Mouse (Mus musculus): ENCODE measurements around the gene Olfr360. TPM values are rescaled to one million over a fixed set of nuclear protein-coding genes. Genes with fewer than 3 reads are reported as not detected.
"Not testable (repeated sequence)": the region's sequence is repeated elsewhere in the genome, so short reads cannot be mapped to it uniquely, and the experiment has no call there.

Gene Olfr360
- not detected in 2 replicates for polyA plus RNA-seq (2012; rRNA removed)

DNA sequence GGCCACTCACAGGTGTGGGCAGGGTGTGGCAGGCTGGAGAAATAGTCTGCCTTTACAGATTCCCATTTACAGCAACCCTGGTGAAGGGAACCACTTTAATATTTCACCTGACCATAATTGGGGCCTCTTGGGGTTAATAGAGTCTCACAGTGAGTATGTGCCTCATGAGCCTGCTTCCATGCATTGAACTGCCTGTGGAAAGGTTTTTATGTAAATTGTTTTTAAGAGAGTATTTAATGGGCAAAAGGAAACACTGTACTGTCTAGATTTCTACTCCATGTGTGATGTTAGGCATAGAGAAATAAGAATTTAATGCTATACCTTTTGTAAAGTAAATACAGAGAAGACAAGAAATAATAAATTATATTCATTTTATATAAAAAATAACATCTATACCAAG, at the start of gene Olfr360:
Gene Olfr360, plus strand, starts transcription at position 301 of the 400 bp plus-strand sequence.
- DNase-seq (ENCODE audit: low read depth) = no peak

DNA sequence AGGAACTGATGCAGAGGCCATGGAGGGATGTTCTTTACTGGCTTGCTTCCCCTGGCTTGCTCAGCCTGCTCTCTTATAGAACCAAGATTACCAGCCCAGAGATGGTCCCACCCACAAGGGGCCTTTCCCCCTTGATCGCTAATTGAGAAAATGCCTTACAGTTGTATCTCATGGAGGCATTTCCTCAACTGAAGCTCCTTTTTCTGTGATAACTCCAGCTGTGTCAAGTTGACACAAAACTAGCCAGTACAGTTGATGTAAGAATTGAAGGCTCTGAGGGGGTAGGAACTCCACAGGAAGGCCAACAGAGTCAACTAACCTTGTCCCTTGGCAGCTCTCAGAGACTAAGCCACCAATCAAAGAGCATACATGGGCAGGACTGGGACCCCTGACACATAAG, 23.6 kb downstream of the Olfr360 start, which contains the start of gene Olfr361:
Gene Olfr361, minus strand, starts transcription at position 101 of the 400 bp plus-strand sequence.
- not testable (repeated sequence) for DNase-seq (ENCODE audit: low read depth)

DNA sequence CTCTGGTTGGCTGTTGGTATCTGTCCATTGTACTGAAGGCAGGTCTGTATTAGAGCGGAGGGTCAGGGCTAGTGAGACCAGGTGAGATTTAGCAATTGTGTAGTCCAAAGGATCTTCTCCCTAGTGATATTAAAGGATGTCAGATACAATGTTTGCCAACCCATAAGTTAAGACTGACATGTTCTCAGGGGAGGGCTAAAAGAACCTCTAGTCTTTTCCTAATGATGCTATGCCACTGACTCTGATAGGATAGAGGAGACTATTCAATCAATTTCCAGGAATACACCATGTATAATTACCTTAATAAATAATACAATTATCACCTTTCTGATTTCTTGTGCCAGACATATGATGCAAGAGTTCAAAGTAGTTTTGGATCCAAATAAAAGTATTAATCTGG, 52.3 kb downstream of the Olfr360 start, which contains the start of gene Olfr362:
Gene Olfr362, minus strand, starts transcription at position 101 of the 400 bp plus-strand sequence.
- DNase-seq (ENCODE audit: low read depth) = no peak

Other genes starting within 250 kb of the Olfr360 start
- gene Olfr3, start 248.7 kb upstream of the Olfr360 start, polyA plus RNA-seq (2012; rRNA removed) = not detected in 2 replicates
- not detected in 2 replicates for gene Olfr350, start 219.4 kb upstream of the Olfr360 start, polyA plus RNA-seq (2012; rRNA removed)
- not detected in 2 replicates for gene Olfr351, start 203.1 kb upstream of the Olfr360 start, polyA plus RNA-seq (2012; rRNA removed)
- gene Olfr352, start 197.3 kb upstream of the Olfr360 start, polyA plus RNA-seq (2012; rRNA removed) = not detected in 2 replicates
- not detected in 2 replicates for gene Olfr353, start 172.8 kb upstream of the Olfr360 start, polyA plus RNA-seq (2012; rRNA removed)
- not detected in 2 replicates for gene Olfr354, start 160.1 kb upstream of the Olfr360 start, polyA plus RNA-seq (2012; rRNA removed)
- not detected in 2 replicates for gene Olfr355, start 136.8 kb upstream of the Olfr360 start, polyA plus RNA-seq (2012; rRNA removed)
- not detected in 2 replicates for gene Olfr356, start 128.6 kb upstream of the Olfr360 start, polyA plus RNA-seq (2012; rRNA removed)
- gene Olfr357, start 71.9 kb upstream of the Olfr360 start, polyA plus RNA-seq (2012; rRNA removed) = not detected in 2 replicates
- gene Olfr358, start 56.4 kb upstream of the Olfr360 start, polyA plus RNA-seq (2012; rRNA removed) = not detected in 2 replicates
- gene Olfr361, start 23.5 kb downstream of the Olfr360 start, polyA plus RNA-seq (2012; rRNA removed) = not detected in 2 replicates
- not detected in 2 replicates for gene Olfr362, start 52.2 kb downstream of the Olfr360 start, polyA plus RNA-seq (2012; rRNA removed)
- gene Olfr364-ps1, start 73.6 kb downstream of the Olfr360 start, polyA plus RNA-seq (2012; rRNA removed) = not detected in 2 replicates
- gene Olfr365, start 122.5 kb downstream of the Olfr360 start, polyA plus RNA-seq (2012; rRNA removed) = not detected in 2 replicates
- not detected in 2 replicates for gene Olfr366, start 145.8 kb downstream of the Olfr360 start, polyA plus RNA-seq (2012; rRNA removed)

All from gonadal fat pad, adult 2 months (tissue).